Mouse (Mus musculus): ENCODE results near the gene Mt4. TPM values are rescaled to one million over a fixed set of nuclear protein-coding genes. Genes with fewer than 3 reads are reported as not detected.

The Mt4 gene
- total and polyA plus RNA-seq, 3 experiments, result not detected

GRCm38 (mm10) chr8:94140266-94140795 lies 3.3 kb downstream of the Mt4 start:
- no peak overlapping the region for H3K27ac ChIP-seq
- no peaks in the 10 kb centered on the region for H3K36me3 ChIP-seq (ENCODE audit: control insufficient read depth, insufficient read depth, low read length)
- H3K79me2 ChIP-seq (replicated peaks; ENCODE audit: control insufficient read depth, insufficient read depth, low read length), result no peaks in the 10 kb centered on the region
- H3K4me3 ChIP-seq, result no peak overlapping the region
- TF ChIP-seq CTCF (IDR thresholded peaks at IDR 0.05) (no peak), POLR2A (IDR thresholded peaks at IDR 0.05; ENCODE audit: insufficient read depth, low read depth, low read length) (no peak), EP300 (IDR thresholded peaks at IDR 0.05; ENCODE audit: insufficient read depth, low read depth, low read length) (no peak)
- 76% methylated on average over 4 of the region's 4 CpGs for WGBS
- no peak for DNase-seq
- intact Hi-C loops (cut with DNase I), result no loop called here
- no peaks in the 10 kb centered on the region for H3K27me3 ChIP-seq (ENCODE audit: control insufficient read depth, insufficient read depth, low read length)
- no peaks in the 10 kb centered on the region for H3K4me1 ChIP-seq (ENCODE audit: control insufficient read depth, insufficient read depth, low read length)
- H3K9ac ChIP-seq (ENCODE audit: low read depth, low read length), result no peak overlapping the region

DNA sequence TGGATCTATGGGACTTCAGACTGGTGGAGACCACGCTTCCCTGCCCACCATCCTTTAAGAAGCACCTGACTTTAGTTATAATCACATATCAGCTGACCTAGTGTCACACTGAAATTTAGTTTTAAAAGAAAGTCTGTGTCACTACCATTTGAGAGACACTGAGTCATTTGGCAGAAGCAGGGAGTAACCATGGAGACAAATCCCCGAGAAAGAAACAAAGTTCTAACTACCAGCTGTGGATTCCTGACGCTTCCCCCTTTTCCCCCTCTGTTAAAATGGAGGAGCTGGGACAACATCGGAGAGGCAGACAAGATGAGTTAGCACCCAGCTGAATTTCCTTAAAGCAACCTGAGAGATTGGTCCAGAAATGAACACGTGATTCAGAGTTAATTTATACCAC lies 11.2 kb downstream of the Mt4 start:
- DNase-seq, result no peak

DNA sequence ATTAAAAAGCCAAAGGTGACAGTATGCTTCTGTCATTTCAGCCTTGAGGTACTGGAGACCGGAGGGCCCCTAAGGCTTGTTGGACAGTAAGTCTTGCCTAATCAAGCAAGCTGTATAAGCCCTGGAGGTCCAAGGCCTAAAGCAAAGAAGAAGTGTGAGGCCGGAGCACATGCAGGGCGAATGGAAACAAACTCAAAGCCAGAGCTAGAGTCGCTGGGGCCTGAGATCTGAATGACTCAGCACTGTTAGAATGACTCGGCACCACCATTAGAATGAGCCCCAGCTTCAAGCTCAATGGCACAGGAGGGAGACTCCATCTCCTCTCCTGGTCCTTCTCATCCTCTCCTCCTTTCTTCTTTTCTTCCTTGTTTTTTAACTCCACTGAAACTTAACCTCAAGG lies 13.9 kb downstream of the Mt4 start:
- WGBS, result 77% methylated on average over 5 of the region's 5 CpGs
- TF ChIP-seq EP300 (IDR thresholded peaks at IDR 0.05; ENCODE audit: insufficient read depth, low read depth, low read length) (no peak), CTCF (IDR thresholded peaks at IDR 0.05) (no peak)
- DNase-seq, result no peak
- Histone ChIP-seq H3K9ac (ENCODE audit: low read depth, low read length) (no peak overlapping the region), H3K79me2 (replicated peaks; ENCODE audit: control insufficient read depth, insufficient read depth, low read length) (no peaks in the 10 kb centered on the region), H3K4me1 (ENCODE audit: control insufficient read depth, insufficient read depth, low read length) (no peaks in the 10 kb centered on the region; the same call in 1 of the 2 replicates), H3K27ac (no peak overlapping the region), H3K36me3 (ENCODE audit: control insufficient read depth, insufficient read depth, low read length) (no peaks in the 10 kb centered on the region), H3K4me3 (no peak overlapping the region), H3K27me3 (ENCODE audit: control insufficient read depth, insufficient read depth, low read length) (no peaks in the 10 kb centered on the region)
- intact Hi-C loops (cut with DNase I), result no loop called here

More for the DNA sequence above, 11.2 kb downstream of the Mt4 start:
- Histone ChIP-seq H3K79me2 (replicated peaks; ENCODE audit: control insufficient read depth, insufficient read depth, low read length) (no peaks in the 10 kb centered on the region), H3K4me3 (no peak overlapping the region), H3K27me3 (ENCODE audit: control insufficient read depth, insufficient read depth, low read length) (no peaks in the 10 kb centered on the region), H3K36me3 (ENCODE audit: control insufficient read depth, insufficient read depth, low read length) (no peaks in the 10 kb centered on the region), H3K27ac (no peak overlapping the region), H3K4me1 (ENCODE audit: control insufficient read depth, insufficient read depth, low read length) (no peaks in the 10 kb centered on the region; the same call in 1 of the 2 replicates), H3K9ac (ENCODE audit: low read depth, low read length) (no peak overlapping the region)
- WGBS, result 46% methylated on average over 5 of the region's 5 CpGs
- intact Hi-C loops (cut with DNase I), result no loop called here
- TF ChIP-seq POLR2A (IDR thresholded peaks at IDR 0.05; ENCODE audit: insufficient read depth, low read depth, low read length), result no peak
- no peak for TF ChIP-seq CTCF (IDR thresholded peaks at IDR 0.05)
- no peak for TF ChIP-seq EP300 (IDR thresholded peaks at IDR 0.05; ENCODE audit: insufficient read depth, low read depth, low read length)

DNA sequence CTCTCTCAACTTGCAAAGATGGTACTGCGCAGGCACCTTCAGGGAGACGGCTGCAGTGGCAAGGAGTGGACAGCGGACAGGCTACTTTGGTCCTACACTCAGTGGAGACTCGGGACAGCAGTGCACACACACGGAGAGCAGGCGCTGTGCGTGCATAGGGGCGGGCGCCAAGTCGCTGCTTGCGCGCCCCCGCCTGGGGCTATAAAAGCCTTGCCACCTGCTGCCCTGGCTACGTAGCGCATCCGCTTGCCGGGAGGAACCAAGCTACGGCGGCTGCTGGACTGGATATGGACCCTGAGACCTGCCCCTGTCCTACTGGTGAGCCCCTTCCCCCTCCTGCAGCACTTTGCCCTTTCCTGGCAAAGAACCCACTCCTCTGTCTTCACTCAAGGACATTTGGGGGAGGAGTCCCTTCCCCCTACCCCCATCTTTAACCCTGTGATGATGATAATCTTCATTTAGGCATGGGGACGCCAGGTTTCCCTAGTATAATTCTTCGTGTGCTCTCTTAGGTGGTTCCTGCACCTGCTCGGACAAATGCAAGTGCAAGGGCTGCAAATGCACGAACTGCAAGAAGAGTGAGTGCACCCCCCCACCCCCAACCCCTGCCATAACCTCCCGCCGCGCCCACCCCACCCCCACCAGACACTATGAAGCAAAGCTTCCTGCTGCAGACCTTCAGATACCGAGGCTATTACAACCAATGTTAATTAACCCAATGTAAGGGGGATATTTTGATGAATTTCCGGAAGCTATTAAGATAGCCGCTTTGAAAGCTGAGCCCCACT lies 15.7 kb downstream of the Mt4 start, which contains the start of gene Mt3:
TSS of gene Mt3 (plus strand) at position 95 of the 788 bp plus-strand sequence.
- H3K27me3 ChIP-seq (ENCODE audit: control insufficient read depth, insufficient read depth, low read length), result no peaks in the 10 kb centered on the region
- H3K36me3 ChIP-seq (ENCODE audit: control insufficient read depth, insufficient read depth, low read length), result no peaks in the 10 kb centered on the region
- H3K27ac ChIP-seq, result no peak within 1 kb of the TSS
- TF ChIP-seq CTCF (IDR thresholded peaks at IDR 0.05) (peak; percentile 51), POLR2A (IDR thresholded peaks at IDR 0.05; ENCODE audit: insufficient read depth, low read depth, low read length) (no peak), EP300 (IDR thresholded peaks at IDR 0.05; ENCODE audit: insufficient read depth, low read depth, low read length) (no peak)
- no peak within 1 kb of the TSS for H3K9ac ChIP-seq (ENCODE audit: low read depth, low read length)
- DNase-seq, result peak; percentile 35 to 38
- intact Hi-C loops (cut with DNase I), result no loop called here
- H3K79me2 ChIP-seq (replicated peaks; ENCODE audit: control insufficient read depth, insufficient read depth, low read length), result no peaks in the 10 kb centered on the region
- H3K4me1 ChIP-seq (ENCODE audit: control insufficient read depth, insufficient read depth, low read length), result no peaks in the 10 kb centered on the region; the same call in 1 of the 2 replicates
- 4% methylated on average over 29 of the region's 29 CpGs for WGBS
- peak within 1 kb of the TSS; percentile 24; the same call in 1 of the 2 replicates for H3K4me3 ChIP-seq

GRCm38 (mm10) chr8:94153451-94153850 lies 16.5 kb downstream of the Mt4 start:
- intact Hi-C loops (cut with DNase I), result no loop called here
- Histone ChIP-seq H3K27ac (no peak overlapping the region), H3K9ac (ENCODE audit: low read depth, low read length) (no peak overlapping the region), H3K4me3 (no peak overlapping the region), H3K36me3 (ENCODE audit: control insufficient read depth, insufficient read depth, low read length) (no peaks in the 10 kb centered on the region), H3K79me2 (replicated peaks; ENCODE audit: control insufficient read depth, insufficient read depth, low read length) (no peaks in the 10 kb centered on the region), H3K27me3 (ENCODE audit: control insufficient read depth, insufficient read depth, low read length) (no peaks in the 10 kb centered on the region), H3K4me1 (ENCODE audit: control insufficient read depth, insufficient read depth, low read length) (no peaks in the 10 kb centered on the region; the same call in 1 of the 2 replicates)
- DNase-seq, result no peak
- TF ChIP-seq CTCF (IDR thresholded peaks at IDR 0.05) (no peak), POLR2A (IDR thresholded peaks at IDR 0.05; ENCODE audit: insufficient read depth, low read depth, low read length) (no peak), EP300 (IDR thresholded peaks at IDR 0.05; ENCODE audit: insufficient read depth, low read depth, low read length) (no peak)
- WGBS, result 43% methylated on average over 7 of the region's 7 CpGs

- DNase-seq, result no peak
- Histone ChIP-seq H3K79me2 (replicated peaks; ENCODE audit: control insufficient read depth, insufficient read depth, low read length) (no peaks in the 10 kb centered on the region), H3K4me1 (ENCODE audit: control insufficient read depth, insufficient read depth, low read length) (no peaks in the 10 kb centered on the region; the same call in 1 of the 2 replicates), H3K27ac (no peak overlapping the region), H3K9ac (ENCODE audit: low read depth, low read length) (no peak overlapping the region), H3K36me3 (ENCODE audit: control insufficient read depth, insufficient read depth, low read length) (no peaks in the 10 kb centered on the region), H3K4me3 (no peak overlapping the region), H3K27me3 (ENCODE audit: control insufficient read depth, insufficient read depth, low read length) (no peaks in the 10 kb centered on the region)
- intact Hi-C loops (cut with DNase I), result no loop called here
- TF ChIP-seq POLR2A (IDR thresholded peaks at IDR 0.05; ENCODE audit: insufficient read depth, low read depth, low read length), result no peak
- no peak for TF ChIP-seq CTCF (IDR thresholded peaks at IDR 0.05)
- TF ChIP-seq EP300 (IDR thresholded peaks at IDR 0.05; ENCODE audit: insufficient read depth, low read depth, low read length), result no peak
- 43% methylated on average over 6 of the region's 6 CpGs for WGBS
These were observed 17.5 kb downstream of the Mt4 start for GRCm38 (mm10) chr8:94154537-94154936.

Data from heart, adult 2 months (tissue).